Mouse (Mus musculus): ENCODE results near the gene Gm17364. TPM values are rescaled to one million over a fixed set of nuclear protein-coding genes. Genes with fewer than 3 reads are reported as not detected.
"Not testable (repeated sequence)": the region's sequence is repeated elsewhere in the genome, so short reads cannot be mapped to it uniquely, and the experiment has no call there.

The Gm17364 gene
- total RNA-seq, 2 experiments from 2014 or later: not detected

- ATAC-seq (replicated peaks; ENCODE audit: low FRiP score, low TSS enrichment, poor library complexity, severe bottlenecking): no peak
Measured at GRCm38 (mm10) chr13:41256126-41256525, 17.7 kb downstream of the Gm17364 start.

- no peak for ATAC-seq (replicated peaks; ENCODE audit: low FRiP score, low TSS enrichment, poor library complexity, severe bottlenecking)
Measured at GRCm38 (mm10) chr13:41252736-41253135, 21.0 kb downstream of the Gm17364 start.

- no peak for ATAC-seq (replicated peaks; ENCODE audit: low FRiP score, low TSS enrichment, poor library complexity, severe bottlenecking)
Measured at GRCm38 (mm10) chr13:41252141-41252540, 21.6 kb downstream of the Gm17364 start.

GRCm38 (mm10) chr13:41251667-41252066 is 22.1 kb downstream of the Gm17364 start:
- no peak for ATAC-seq (replicated peaks; ENCODE audit: low FRiP score, low TSS enrichment, poor library complexity, severe bottlenecking)

- not testable (repeated sequence) for ATAC-seq (replicated peaks; ENCODE audit: low FRiP score, low TSS enrichment, poor library complexity, severe bottlenecking)
Measured at GRCm38 (mm10) chr13:41251232-41251631, 22.5 kb downstream of the Gm17364 start.

- no peak for ATAC-seq (replicated peaks; ENCODE audit: low FRiP score, low TSS enrichment, poor library complexity, severe bottlenecking)
Measured at GRCm38 (mm10) chr13:41250318-41250981, 23.3 kb downstream of the Gm17364 start.

- peak; percentile 97 for ATAC-seq (replicated peaks; ENCODE audit: low FRiP score, low TSS enrichment, poor library complexity, severe bottlenecking)
Measured at GRCm38 (mm10) chr13:41249538-41250317, 24.0 kb downstream of the Gm17364 start, which contains the start of gene Smim13. TSS of gene Smim13 (plus strand) at chr13:41249844.

GRCm38 (mm10) chr13:41248751-41249520 is 24.8 kb downstream of the Gm17364 start:
- peak; percentile 69 for ATAC-seq (replicated peaks; ENCODE audit: low FRiP score, low TSS enrichment, poor library complexity, severe bottlenecking)

- no peak for ATAC-seq (replicated peaks; ENCODE audit: low FRiP score, low TSS enrichment, poor library complexity, severe bottlenecking)
Measured at GRCm38 (mm10) chr13:41244306-41244830, 29.4 kb downstream of the Gm17364 start.

GRCm38 (mm10) chr13:41241557-41241956 is 32.2 kb downstream of the Gm17364 start:
- ATAC-seq (replicated peaks; ENCODE audit: low FRiP score, low TSS enrichment, poor library complexity, severe bottlenecking): no peak

GRCm38 (mm10) chr13:41238805-41239130 is 35.0 kb downstream of the Gm17364 start:
- ATAC-seq (replicated peaks; ENCODE audit: low FRiP score, low TSS enrichment, poor library complexity, severe bottlenecking): peak; percentile 65; the same call in 1 of the 2 replicates

GRCm38 (mm10) chr13:41238035-41238804 is 35.6 kb downstream of the Gm17364 start:
- ATAC-seq (replicated peaks; ENCODE audit: low FRiP score, low TSS enrichment, poor library complexity, severe bottlenecking): peak; percentile 39; the same call in 1 of the 2 replicates

GRCm38 (mm10) chr13:41235845-41236741 is 37.7 kb downstream of the Gm17364 start:
- ATAC-seq (replicated peaks; ENCODE audit: low FRiP score, low TSS enrichment, poor library complexity, severe bottlenecking): no peak

- no peak for ATAC-seq (replicated peaks; ENCODE audit: low FRiP score, low TSS enrichment, poor library complexity, severe bottlenecking)
Measured at GRCm38 (mm10) chr13:41235181-41235580, 38.6 kb downstream of the Gm17364 start.

- ATAC-seq (replicated peaks; ENCODE audit: low FRiP score, low TSS enrichment, poor library complexity, severe bottlenecking): no peak
Measured at GRCm38 (mm10) chr13:41233241-41233640, 40.5 kb downstream of the Gm17364 start.

GRCm38 (mm10) chr13:41232209-41232608 is 41.6 kb downstream of the Gm17364 start:
- ATAC-seq (replicated peaks; ENCODE audit: low FRiP score, low TSS enrichment, poor library complexity, severe bottlenecking): no peak

GRCm38 (mm10) chr13:41231389-41231983 is 42.3 kb downstream of the Gm17364 start:
- ATAC-seq (replicated peaks; ENCODE audit: low FRiP score, low TSS enrichment, poor library complexity, severe bottlenecking): no peak

- ATAC-seq (replicated peaks; ENCODE audit: low FRiP score, low TSS enrichment, poor library complexity, severe bottlenecking): no peak
Measured at GRCm38 (mm10) chr13:41230256-41230655, 43.5 kb downstream of the Gm17364 start.

Data from megakaryocyte-erythroid progenitor cell, adult 5-6 weeks (primary cell).